In the genomic region with DNA sequence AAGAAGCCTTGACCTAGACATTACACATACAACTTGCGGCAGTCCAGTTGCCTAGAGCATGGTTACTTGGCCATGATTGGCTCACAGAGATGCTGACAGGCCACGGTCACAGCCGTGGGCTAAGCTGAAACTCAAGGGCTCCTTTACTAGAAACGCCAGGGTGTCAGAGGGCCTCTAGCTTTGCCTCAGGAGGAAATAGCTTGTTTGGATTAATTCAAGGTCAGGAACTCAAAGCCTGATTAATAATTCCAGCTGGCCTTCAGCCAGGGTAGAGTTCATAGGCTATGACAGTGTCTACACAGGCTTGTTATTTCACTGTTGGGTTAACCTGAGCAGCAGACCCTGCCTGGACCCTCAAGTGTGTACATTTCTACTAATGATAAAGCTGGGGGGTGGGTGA, we compare ENCODE assay signal across 12 mouse cellular contexts.
DNase-seq lines count a peak whose midpoint lies in the region; ATAC-seq and TF ChIP-seq lines count a peak whose summit lies in the region.
"Had no signal": no experiment of that assay in that cellular context is flagged by ENCODE, and none has a peak within 500 bp of the region (broad histone marks: within the 10 kb centered on the region; RNA-seq: fewer than 3 reads in every experiment).

No protein-coding gene starts in this region.

- H3K9ac ChIP-seq in lung, embryonic 14.5 days, result no peak overlapping the region
- no peak overlapping the region for H3K9ac ChIP-seq in kidney, embryonic 15.5 days

- ATAC-seq in lung, embryonic 14.5 days (ENCODE audit: insufficient read depth), result peak; percentile 74
- peak; percentile 38; the same call in 1 of the 2 replicates for ATAC-seq in kidney, embryonic 15.5 days (replicated peaks; ENCODE audit: low FRiP score)
- ATAC-seq: inflammation-experienced regulatory T-cells, adult 6 months had no signal

- H3K4me2 ChIP-seq in lung, embryonic 14.5 days, result peak overlapping the region; percentile 13; the same call in 1 of the 2 replicates
- no peak overlapping the region for H3K4me2 ChIP-seq in kidney, embryonic 15.5 days

- no peak for TF ChIP-seq CTCF in lung, embryonic 14.5 days (IDR thresholded peaks at IDR 0.05; ENCODE audit: low read depth)
- no peak for TF ChIP-seq CTCF in lung, adult 2 months (IDR thresholded peaks at IDR 0.05; ENCODE audit: insufficient read depth, low read length)

- peaks cover 6% of the 10 kb centered on the region; the same call in 1 of the 2 replicates for H3K4me1 ChIP-seq in lung, embryonic 14.5 days (ENCODE audit: insufficient read depth)
- peaks cover 20% of the 10 kb centered on the region for H3K4me1 ChIP-seq in lung, adult 2 months (ENCODE audit: control insufficient read depth, insufficient read depth, low read length)
- H3K4me1 ChIP-seq in kidney, embryonic 15.5 days, result peaks cover 28% of the 10 kb centered on the region

- no peak overlapping the region for H3K4me3 ChIP-seq in lung, embryonic 14.5 days (ENCODE audit: low read depth, low read length)
- H3K4me3 ChIP-seq in lung, adult 2 months (replicated peaks; ENCODE audit: extremely low read depth, low read depth, low read length), result no peak overlapping the region
- no peak overlapping the region for H3K4me3 ChIP-seq in kidney, embryonic 15.5 days (replicated peaks)
- H3K4me3 ChIP-seq: heart, adult 2 months had no signal

- 14% methylated on average over 4 of the region's 4 CpGs for WGBS in lung, embryonic 14.5 days
- 33% methylated on average over 4 of the region's 4 CpGs for WGBS in lung, adult 2 months
- 44% methylated on average over 4 of the region's 4 CpGs for whole genome bisulfite sequencing in kidney, embryonic 15.5 days

- peak; percentile 77 for DNase-seq in lung, embryonic 14.5 days
- no peak for DNase-seq in lung, adult 2 months
- DNase-seq in adrenal gland, postnatal 36 days, result peak; percentile 60 to 69
- DNase-seq in lung, postnatal 36 days, result peak; percentile 62
- DNase-seq in cerebellum, adult 11-12 months, result no peak
- no peak for DNase-seq in urinary bladder, postnatal 14 days (ENCODE audit: low spot score)
- no peak for DNase-seq in testis, postnatal 10 days (ENCODE audit: low spot score)
- DNase-seq: cerebellum, postnatal 36 days; heart, adult 2 months had no signal

- H3K36me3 ChIP-seq in lung, embryonic 14.5 days (ENCODE audit: insufficient read depth), result peaks cover 6% of the 10 kb centered on the region; the same call in 1 of the 2 replicates
- peaks cover 20% of the 10 kb centered on the region for H3K36me3 ChIP-seq in kidney, embryonic 15.5 days

- no peak for TF ChIP-seq POLR2A in lung, adult 2 months (IDR thresholded peaks at IDR 0.05; ENCODE audit: borderline replicate concordance, extremely low read depth, low read depth, low read length)

- H3K27ac ChIP-seq in lung, embryonic 14.5 days (ENCODE audit: low read depth), result no peak overlapping the region
- H3K27ac ChIP-seq in kidney, embryonic 15.5 days, result peak overlapping the region; percentile 33
- H3K27ac ChIP-seq: heart, adult 2 months had no signal

- no peaks in the 10 kb centered on the region for H3K9me3 ChIP-seq in lung, embryonic 14.5 days (ENCODE audit: low read depth, low read length)
- no peaks in the 10 kb centered on the region for H3K9me3 ChIP-seq in kidney, embryonic 15.5 days (replicated peaks)
- H3K9me3 ChIP-seq: G1E had no signal

- H3K27me3 ChIP-seq in lung, embryonic 14.5 days (ENCODE audit: insufficient read depth, low read length), result no peaks in the 10 kb centered on the region
- H3K27me3 ChIP-seq in kidney, embryonic 15.5 days, result no peaks in the 10 kb centered on the region

Comparison
In these comparisons a context has a peak if more than half of its experiments do, and no peak if none do; other contexts are left out.
1. DNase-seq: peak in lung, embryonic 14.5 days (single experiment), adrenal gland, postnatal 36 days (2 of 2) and lung, postnatal 36 days (single experiment); none in lung, adult 2 months (single experiment), cerebellum, adult 11-12 months (single experiment), urinary bladder, postnatal 14 days (single experiment) and testis, postnatal 10 days (single experiment).